Mouse (Mus musculus): ENCODE measurements around the gene Kif13a. TPM values are rescaled to one million over a fixed set of nuclear protein-coding genes. Genes with fewer than 3 reads are reported as not detected.

Gene Kif13a
- 3.5 TPM in 2 replicates for polyA plus RNA-seq (2012; rRNA removed)

DNA sequence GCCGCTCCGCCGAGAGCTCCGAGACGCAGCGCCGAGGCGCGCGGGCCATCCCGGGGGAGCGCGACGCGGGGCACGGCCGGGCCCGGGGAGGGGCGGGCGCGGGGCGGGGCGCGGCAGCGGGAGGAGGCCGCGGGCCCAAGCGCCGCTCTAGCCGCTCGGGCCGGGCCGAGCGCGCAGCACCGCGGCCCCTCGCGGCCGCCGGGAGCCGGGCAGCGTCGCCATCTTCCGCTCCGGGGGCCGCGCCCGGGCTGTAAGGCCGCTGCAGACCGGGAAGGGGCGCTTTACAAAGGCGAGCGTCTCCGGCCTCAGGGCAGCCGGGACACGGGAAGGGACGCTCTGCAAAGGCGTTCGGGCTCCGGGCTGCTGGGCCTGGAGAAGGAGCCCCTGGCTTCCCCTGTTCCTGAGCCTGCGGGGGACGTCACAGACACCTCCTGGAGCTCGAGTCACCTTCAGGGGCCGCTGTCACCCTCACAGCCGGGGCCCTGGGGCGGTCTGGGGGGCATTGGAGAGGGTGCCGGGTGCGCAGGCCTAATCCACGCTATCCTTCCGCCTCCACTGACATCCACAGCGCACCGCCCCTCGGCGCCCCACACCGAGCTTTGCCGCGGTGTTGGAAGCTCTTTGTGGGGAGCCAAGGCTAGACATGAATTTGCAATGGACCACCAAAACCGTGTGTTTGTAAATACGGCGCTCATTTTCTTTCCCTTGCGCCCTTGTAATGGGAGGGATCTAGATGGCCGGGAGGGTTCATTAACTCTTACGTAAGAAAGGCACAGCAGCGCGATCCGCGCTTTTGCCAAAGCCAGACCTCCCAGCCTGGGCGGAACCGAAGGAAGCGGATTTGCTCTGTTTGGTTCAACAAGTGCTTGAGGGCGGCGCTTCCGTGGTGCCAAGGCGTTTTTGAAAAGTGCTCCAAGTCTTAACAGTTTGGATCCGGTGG lies at the start of gene Kif13a:
Gene Kif13a (minus strand): TSS at position 149 of the 940 bp plus-strand sequence.

GRCm38 (mm10) chr13:46727837-46728268 lies 201.8 kb downstream of the Kif13a start, which contains the start of gene Nup153:
TSS of gene Nup153 (minus strand) at chr13:46727940.

Other genes starting within 250 kb of the Kif13a start
- 22.0 TPM in 2 replicates for gene Nup153, start 201.9 kb downstream of the Kif13a start, polyA plus RNA-seq (2012; rRNA removed)
- gene Nhlrc1, start 85.0 kb upstream of the Kif13a start, polyA plus RNA-seq (2012; rRNA removed) = 0.40 and 0.44 TPM in 2 replicates
- 3.1 and 3.4 TPM in 2 replicates for gene Kdm1b, start 113.6 kb upstream of the Kif13a start, polyA plus RNA-seq (2012; rRNA removed)
- 12.4 and 17.5 TPM in 2 replicates for gene Tpmt, start 114.9 kb upstream of the Kif13a start, polyA plus RNA-seq (2012; rRNA removed)
- 87.1 and 90.7 TPM in 2 replicates for gene Dek, start 176.3 kb upstream of the Kif13a start, polyA plus RNA-seq (2012; rRNA removed)
- gene Rnf144b, start 192.8 kb upstream of the Kif13a start, polyA plus RNA-seq (2012; rRNA removed) = 4.8 and 5.8 TPM in 2 replicates